8 mouse cellular contexts compared by ENCODE assay signal in the genomic region with DNA sequence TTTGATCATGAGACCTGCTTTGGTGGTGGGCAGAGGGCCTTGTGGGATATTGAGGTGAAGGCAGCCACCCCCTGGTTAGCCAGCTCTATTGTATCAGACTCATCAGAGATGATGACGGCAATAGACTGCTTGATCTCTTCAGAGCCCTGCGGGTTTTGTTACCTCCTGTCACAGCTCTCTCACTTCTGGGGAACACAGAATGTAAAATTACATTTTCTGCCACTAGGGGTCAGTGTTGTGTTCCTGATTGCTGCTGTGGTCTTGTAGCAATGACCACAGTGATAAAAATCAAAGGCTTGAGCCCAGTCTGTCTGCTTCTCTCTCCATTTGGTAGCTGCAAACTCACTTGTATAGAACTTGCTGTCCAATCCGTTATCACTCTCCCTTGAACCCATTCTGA.
A peak's percentile ranks its signal among the peaks of the same experiment; 100 is the strongest.
DNase-seq lines count a peak whose midpoint lies in the region; ATAC-seq and TF ChIP-seq lines count a peak whose summit lies in the region.

No protein-coding gene starts in this region.

- H3K9me3 ChIP-seq in liver, postnatal 0 days (ENCODE audit: low read length): no peaks in the 10 kb centered on the region
- H3K9me3 ChIP-seq in embryonic facial prominence, embryonic 11.5 days (replicated peaks; ENCODE audit: control insufficient read depth, low read length): no peaks in the 10 kb centered on the region
- H3K9me3 ChIP-seq in hindbrain, embryonic 15.5 days: no peaks in the 10 kb centered on the region
- no peaks in the 10 kb centered on the region for H3K9me3 ChIP-seq in midbrain, embryonic 15.5 days

- H3K4me2 ChIP-seq in liver, postnatal 0 days (ENCODE audit: low read depth, low read length): no peak overlapping the region
- H3K4me2 ChIP-seq in embryonic facial prominence, embryonic 11.5 days (ENCODE audit: low read depth, low read length): no peak overlapping the region
- H3K4me2 ChIP-seq in hindbrain, embryonic 15.5 days: no peak overlapping the region
- H3K4me2 ChIP-seq in midbrain, embryonic 15.5 days: no peak overlapping the region

- no peaks in the 10 kb centered on the region for H3K36me3 ChIP-seq in liver, postnatal 0 days (replicated peaks; ENCODE audit: insufficient read depth, low read length)
- no peaks in the 10 kb centered on the region for H3K36me3 ChIP-seq in embryonic facial prominence, embryonic 11.5 days (replicated peaks; ENCODE audit: control insufficient read depth, insufficient read depth, low read depth, low read length)
- no peaks in the 10 kb centered on the region for H3K36me3 ChIP-seq in hindbrain, embryonic 15.5 days
- no peaks in the 10 kb centered on the region for H3K36me3 ChIP-seq in midbrain, embryonic 15.5 days (replicated peaks)

- TF ChIP-seq EP300 in liver, postnatal 0 days (IDR thresholded peaks at IDR 0.05; ENCODE audit: low read depth): no peak

- no peak for ATAC-seq in liver, postnatal 0 days
- ATAC-seq in embryonic facial prominence, embryonic 11.5 days (replicated peaks; ENCODE audit: insufficient number of reproducible peaks, low FRiP score, low TSS enrichment, low read depth): no peak
- ATAC-seq in hindbrain, embryonic 15.5 days (ENCODE audit: low FRiP score, low read depth): peak; percentile 71
- ATAC-seq in midbrain, embryonic 15.5 days (replicated peaks): peak; percentile 79

- no peaks in the 10 kb centered on the region for H3K27me3 ChIP-seq in liver, postnatal 0 days (ENCODE audit: insufficient read depth, low read length)
- H3K27me3 ChIP-seq in embryonic facial prominence, embryonic 11.5 days (ENCODE audit: control insufficient read depth, insufficient read depth, low read length): no peaks in the 10 kb centered on the region
- no peaks in the 10 kb centered on the region for H3K27me3 ChIP-seq in hindbrain, embryonic 15.5 days
- no peaks in the 10 kb centered on the region for H3K27me3 ChIP-seq in midbrain, embryonic 15.5 days (replicated peaks)

- peak; percentile 80 for TF ChIP-seq CTCF in liver, postnatal 0 days (IDR thresholded peaks at IDR 0.05; ENCODE audit: low read depth)

- no peak for DNase-seq in liver, postnatal 0 days
- DNase-seq in liver (no peak), adipocyte (ENCODE audit: low spot score) (peak; percentile 81)
- peak; percentile 91 for DNase-seq in embryonic facial prominence, embryonic 11.5 days (ENCODE audit: low spot score)
- peak; percentile 65 to 70 for DNase-seq in left cerebral cortex, adult 18-20 months (ENCODE audit: low spot score in 2 of 2)
- DNase-seq in spleen, postnatal 4 days (ENCODE audit: low spot score in 2 of 2): no peak

- no peak overlapping the region for H3K9ac ChIP-seq in liver, postnatal 0 days (replicated peaks)
- H3K9ac ChIP-seq in embryonic facial prominence, embryonic 11.5 days (replicated peaks; ENCODE audit: low read length): no peak overlapping the region
- H3K9ac ChIP-seq in hindbrain, embryonic 15.5 days: no peak overlapping the region
- no peak overlapping the region for H3K9ac ChIP-seq in midbrain, embryonic 15.5 days

- no peaks in the 10 kb centered on the region for H3K4me1 ChIP-seq in liver, postnatal 0 days (ENCODE audit: insufficient read depth)
- no peaks in the 10 kb centered on the region for H3K4me1 ChIP-seq in embryonic facial prominence, embryonic 11.5 days (ENCODE audit: control insufficient read depth, insufficient read depth, low read length)
- no peaks in the 10 kb centered on the region for H3K4me1 ChIP-seq in hindbrain, embryonic 15.5 days (replicated peaks)
- 0 out of 2 replicates have a peak, but pooled peaks cover 3% of the 10 kb centered on the region for H3K4me1 ChIP-seq in midbrain, embryonic 15.5 days

- H3K27ac ChIP-seq in liver, postnatal 0 days (ENCODE audit: low read depth): no peak overlapping the region
- no peak overlapping the region for H3K27ac ChIP-seq in embryonic facial prominence, embryonic 11.5 days (replicated peaks; ENCODE audit: low read depth, low read length)
- H3K27ac ChIP-seq in hindbrain, embryonic 15.5 days (replicated peaks): no peak overlapping the region
- H3K27ac ChIP-seq in midbrain, embryonic 15.5 days: peak overlapping the region; percentile 18; the same call in 1 of the 2 replicates

- WGBS in liver, postnatal 0 days (ENCODE audit: insufficient replicate concordance): 7% methylated on average over 3 of the region's 3 CpGs
- 10% methylated on average over 3 of the region's 3 CpGs for WGBS in embryonic facial prominence, embryonic 11.5 days
- WGBS in hindbrain, embryonic 15.5 days: 0% methylated on average over 3 of the region's 3 CpGs
- WGBS in midbrain, embryonic 15.5 days: 5% methylated on average over 3 of the region's 3 CpGs

- H3K4me3 ChIP-seq in liver, postnatal 0 days (ENCODE audit: low read depth, low read length): no peak overlapping the region
- H3K4me3 ChIP-seq in embryonic facial prominence, embryonic 11.5 days (ENCODE audit: low read depth, low read length): no peak overlapping the region
- no peak overlapping the region for H3K4me3 ChIP-seq in hindbrain, embryonic 15.5 days
- H3K4me3 ChIP-seq in midbrain, embryonic 15.5 days: no peak overlapping the region

Comparison
In these comparisons a context has a peak if more than half of its experiments do, and no peak if none do; other contexts are left out.
1. ATAC-seq: peak in hindbrain, embryonic 15.5 days (single experiment) and midbrain, embryonic 15.5 days (single experiment); none in liver, postnatal 0 days (single experiment) and embryonic facial prominence, embryonic 11.5 days (single experiment).
2. DNase-seq: peak in adipocyte (single experiment), embryonic facial prominence, embryonic 11.5 days (single experiment) and left cerebral cortex, adult 18-20 months (2 of 2); none in liver, postnatal 0 days (single experiment), liver (single experiment) and spleen, postnatal 4 days (0 of 2).